Mouse (Mus musculus): ENCODE results near the gene Mboat2. TPM values are rescaled to one million over a fixed set of nuclear protein-coding genes. Genes with fewer than 3 reads are reported as not detected.
A peak's percentile ranks its signal among the peaks of the same experiment; 100 is the strongest.

Gene Mboat2
- polyA plus RNA-seq, 1 experiment, result 9.7 TPM

DNA sequence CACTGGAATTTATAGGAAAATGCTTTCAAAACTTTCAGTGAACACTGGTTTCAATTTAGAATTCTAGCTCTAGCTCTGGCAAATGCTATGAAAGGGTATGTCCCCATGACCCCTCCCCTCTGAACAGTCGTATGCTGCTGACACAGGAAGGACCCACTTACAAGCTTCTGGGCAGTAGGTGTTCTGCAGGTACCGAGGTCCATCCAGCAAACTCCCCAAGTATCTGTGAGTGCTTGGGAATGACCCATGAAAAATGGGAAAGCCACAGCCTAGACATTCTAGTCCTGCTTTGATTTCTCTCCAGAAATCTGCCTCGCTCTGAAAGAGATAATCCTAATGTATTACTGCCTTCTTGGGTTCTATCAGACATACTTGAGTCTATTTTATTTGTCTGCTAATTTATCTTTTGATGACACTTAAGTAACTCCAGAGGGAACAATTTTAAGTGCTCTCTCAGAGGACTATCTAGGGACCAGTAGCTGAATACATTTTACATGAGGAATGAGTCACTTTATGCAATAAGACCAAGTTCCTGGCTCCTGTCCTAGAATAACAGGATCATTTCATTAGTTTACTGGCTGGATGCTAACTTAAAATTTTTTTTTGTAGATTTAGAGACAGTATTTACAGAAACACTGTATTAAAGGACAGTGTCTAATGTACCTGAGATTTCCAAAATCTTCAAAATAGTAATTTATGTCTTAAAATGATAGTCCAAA lies 6.9 kb upstream of the Mboat2 start:
- no peak overlapping the region for H3K4me3 ChIP-seq (ENCODE audit: control insufficient read depth, low read depth, low read length)
- H3K4me1 ChIP-seq (ENCODE audit: control insufficient read depth, insufficient read depth, low read length), result no peaks in the 10 kb centered on the region
- no peaks in the 10 kb centered on the region for H3K27me3 ChIP-seq (ENCODE audit: control insufficient read depth, insufficient read depth, low read length)
- no peaks in the 10 kb centered on the region for H3K36me3 ChIP-seq (ENCODE audit: control insufficient read depth, insufficient read depth, low read length)
- H3K27ac ChIP-seq (ENCODE audit: control insufficient read depth, insufficient read depth, low read depth, low read length), result no peak overlapping the region
- TF ChIP-seq CTCF (IDR thresholded peaks at IDR 0.05; ENCODE audit: control insufficient read depth, insufficient read depth, insufficient replicate concordance, low read depth, low read length), result no peak
- TF ChIP-seq POLR2A (IDR thresholded peaks at IDR 0.05; ENCODE audit: control insufficient read depth, low read depth, low read length), result no peak

DNA sequence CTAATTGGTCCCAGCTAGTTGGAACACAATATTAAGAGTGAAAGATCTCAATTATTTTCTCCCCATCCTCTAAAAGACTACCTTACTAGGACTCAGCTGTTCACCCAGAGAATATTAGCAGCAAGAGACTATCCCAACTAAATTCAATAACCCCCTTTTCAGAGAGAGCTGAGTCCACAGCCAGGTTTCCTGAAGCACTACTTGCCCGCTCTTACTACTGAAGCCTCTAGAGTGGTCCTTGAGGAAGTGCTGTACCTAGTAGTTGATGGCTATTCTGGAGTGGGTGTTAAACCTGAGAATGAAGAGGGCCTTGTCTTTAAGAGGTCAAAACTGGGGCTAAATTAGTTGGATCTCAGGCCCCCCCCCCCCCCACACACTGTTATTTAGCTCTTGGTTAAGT lies 593 bp upstream of the Mboat2 start:
- Histone ChIP-seq H3K27ac (ENCODE audit: control insufficient read depth, insufficient read depth, low read depth, low read length) (no peak overlapping the region), H3K4me1 (ENCODE audit: control insufficient read depth, insufficient read depth, low read length) (peaks cover 5% of the 10 kb centered on the region), H3K27me3 (ENCODE audit: control insufficient read depth, insufficient read depth, low read length) (no peaks in the 10 kb centered on the region), H3K4me3 (ENCODE audit: control insufficient read depth, low read depth, low read length) (peak overlapping the region; percentile 100; the same call in 1 of the 2 replicates), H3K36me3 (ENCODE audit: control insufficient read depth, insufficient read depth, low read length) (no peaks in the 10 kb centered on the region)
- TF ChIP-seq POLR2A (IDR thresholded peaks at IDR 0.05; ENCODE audit: control insufficient read depth, low read depth, low read length) (no peak), CTCF (IDR thresholded peaks at IDR 0.05; ENCODE audit: control insufficient read depth, insufficient read depth, insufficient replicate concordance, low read depth, low read length) (no peak)

DNA sequence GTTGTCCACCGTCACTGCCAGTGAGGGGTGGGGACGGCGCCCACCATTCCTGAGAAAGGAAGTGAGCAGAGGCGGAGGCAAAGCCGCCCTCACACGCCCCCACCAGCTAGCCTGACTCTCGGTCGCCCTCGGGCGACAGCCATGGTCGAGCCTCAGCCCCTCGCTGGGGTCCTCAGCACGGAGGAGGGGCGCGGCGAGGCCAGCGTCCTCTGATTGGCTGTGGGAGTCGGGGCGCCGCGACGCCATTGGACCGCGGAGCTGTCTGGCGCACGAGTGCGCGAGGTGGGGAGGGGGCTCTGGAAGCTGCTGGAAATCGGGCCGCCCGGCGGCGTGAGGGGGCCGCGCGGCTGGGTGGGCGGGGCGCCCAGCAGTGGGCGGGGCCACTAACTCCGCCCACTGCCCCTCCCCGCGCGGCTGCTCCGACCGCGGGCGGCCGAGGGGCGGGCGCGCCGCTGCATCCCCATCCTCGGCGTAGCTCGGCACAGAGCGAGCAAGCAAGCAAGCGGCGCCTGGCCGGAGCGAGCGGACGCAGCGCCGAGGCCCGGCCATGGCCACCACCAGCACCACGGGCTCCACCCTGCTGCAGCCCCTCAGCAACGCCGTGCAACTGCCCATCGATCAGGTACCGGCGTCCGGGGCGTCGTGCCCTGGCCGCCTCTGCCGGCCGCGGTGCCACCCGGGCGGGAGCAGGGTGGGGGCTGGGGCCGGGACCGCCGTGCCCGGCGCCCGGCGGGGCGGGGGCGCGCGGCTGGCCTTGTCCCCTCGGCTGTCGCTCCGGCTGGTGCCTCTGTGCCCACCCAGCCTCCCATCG lies 679 bp downstream of the Mboat2 start:
- peak overlapping the region; percentile 100 for H3K4me3 ChIP-seq (ENCODE audit: control insufficient read depth, low read depth, low read length)
- H3K27ac ChIP-seq (ENCODE audit: control insufficient read depth, insufficient read depth, low read depth, low read length), result peak overlapping the region; percentile 98

DNA sequence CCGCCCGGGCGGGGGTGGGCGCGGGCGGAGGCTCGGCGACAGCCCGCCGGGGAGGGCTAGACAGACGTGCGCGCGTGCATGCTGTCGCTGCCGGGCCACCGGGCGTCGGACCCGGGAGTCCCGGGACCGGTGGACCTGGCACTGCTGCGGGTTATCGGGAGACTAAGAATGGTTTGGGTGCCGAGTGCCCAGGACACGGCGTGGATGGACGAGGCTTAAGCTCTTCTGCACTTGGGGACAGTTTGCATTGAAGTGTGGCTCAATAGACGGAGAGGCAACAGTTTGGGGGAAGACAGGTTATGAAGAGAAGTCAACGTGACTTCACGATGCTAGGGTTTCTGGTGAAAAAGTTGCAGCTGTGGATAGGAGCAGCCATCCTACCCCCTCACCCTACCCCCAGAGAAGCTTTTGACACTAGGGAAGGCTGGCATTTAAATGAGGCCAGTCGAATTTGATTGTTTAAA lies 1.3 kb downstream of the Mboat2 start:
- no peaks in the 10 kb centered on the region for H3K27me3 ChIP-seq (ENCODE audit: control insufficient read depth, insufficient read depth, low read length)
- peak overlapping the region; percentile 96 for H3K4me3 ChIP-seq (ENCODE audit: control insufficient read depth, low read depth, low read length)
- H3K27ac ChIP-seq (ENCODE audit: control insufficient read depth, insufficient read depth, low read depth, low read length), result peak overlapping the region; percentile 2; the same call in 1 of the 2 replicates
- no peaks in the 10 kb centered on the region for H3K36me3 ChIP-seq (ENCODE audit: control insufficient read depth, insufficient read depth, low read length)
- TF ChIP-seq CTCF (IDR thresholded peaks at IDR 0.05; ENCODE audit: control insufficient read depth, insufficient read depth, insufficient replicate concordance, low read depth, low read length) (no peak), POLR2A (IDR thresholded peaks at IDR 0.05; ENCODE audit: control insufficient read depth, low read depth, low read length) (no peak)
- peaks cover 5% of the 10 kb centered on the region for H3K4me1 ChIP-seq (ENCODE audit: control insufficient read depth, insufficient read depth, low read length)

More for the DNA sequence above, 679 bp downstream of the Mboat2 start:
- H3K36me3 ChIP-seq (ENCODE audit: control insufficient read depth, insufficient read depth, low read length), result no peaks in the 10 kb centered on the region
- H3K4me1 ChIP-seq (ENCODE audit: control insufficient read depth, insufficient read depth, low read length), result peaks cover 5% of the 10 kb centered on the region
- no peaks in the 10 kb centered on the region for H3K27me3 ChIP-seq (ENCODE audit: control insufficient read depth, insufficient read depth, low read length)
- TF ChIP-seq POLR2A (IDR thresholded peaks at IDR 0.05; ENCODE audit: control insufficient read depth, low read depth, low read length) (peak; percentile 88), CTCF (IDR thresholded peaks at IDR 0.05; ENCODE audit: control insufficient read depth, insufficient read depth, insufficient replicate concordance, low read depth, low read length) (no peak)

DNA sequence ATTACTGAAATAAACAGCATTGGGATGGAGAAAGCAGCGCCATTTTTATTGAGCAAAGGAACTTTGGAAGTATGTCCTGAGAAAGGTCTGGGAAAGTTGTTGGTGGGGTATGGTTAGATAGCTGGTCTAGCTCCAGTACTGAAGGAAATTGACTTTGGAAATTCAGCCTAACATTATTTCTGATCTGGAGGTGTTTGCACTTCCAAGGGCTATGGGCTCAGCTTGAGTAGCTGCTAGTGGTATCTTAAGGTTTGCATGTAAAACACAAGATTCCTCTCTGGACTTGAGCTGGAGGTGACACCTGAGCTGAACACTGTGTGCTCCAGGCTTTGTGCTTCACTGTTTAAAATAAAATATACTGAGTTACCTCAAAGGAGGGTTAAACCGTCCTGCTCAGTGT lies 1.8 kb downstream of the Mboat2 start:
- Histone ChIP-seq H3K27ac (ENCODE audit: control insufficient read depth, insufficient read depth, low read depth, low read length) (no peak overlapping the region), H3K27me3 (ENCODE audit: control insufficient read depth, insufficient read depth, low read length) (no peaks in the 10 kb centered on the region), H3K4me3 (ENCODE audit: control insufficient read depth, low read depth, low read length) (peak overlapping the region; percentile 96; the same call in 1 of the 2 replicates), H3K36me3 (ENCODE audit: control insufficient read depth, insufficient read depth, low read length) (no peaks in the 10 kb centered on the region), H3K4me1 (ENCODE audit: control insufficient read depth, insufficient read depth, low read length) (peaks cover 5% of the 10 kb centered on the region)
- no peak for TF ChIP-seq POLR2A (IDR thresholded peaks at IDR 0.05; ENCODE audit: control insufficient read depth, low read depth, low read length)
- no peak for TF ChIP-seq CTCF (IDR thresholded peaks at IDR 0.05; ENCODE audit: control insufficient read depth, insufficient read depth, insufficient replicate concordance, low read depth, low read length)

DNA sequence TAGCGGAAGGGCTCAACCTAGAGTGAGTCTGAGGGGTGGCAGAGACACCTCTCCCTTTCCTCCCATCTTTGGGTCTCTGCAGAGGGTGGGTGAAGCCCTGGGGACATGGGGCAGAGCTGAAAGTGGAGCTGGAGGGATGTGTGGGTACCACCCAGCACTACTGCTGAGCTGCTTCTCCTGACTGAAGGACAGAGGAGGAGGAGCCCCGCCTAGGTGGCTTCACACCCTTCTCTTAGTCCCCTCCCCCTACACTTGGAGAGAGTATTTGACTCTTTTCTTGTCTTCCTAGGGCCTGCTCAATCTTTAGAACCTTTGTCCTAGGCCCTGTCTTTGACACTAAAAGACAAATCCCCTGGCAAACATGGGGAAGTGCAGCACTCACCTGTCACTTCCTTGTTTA lies 7.3 kb downstream of the Mboat2 start:
- TF ChIP-seq POLR2A (IDR thresholded peaks at IDR 0.05; ENCODE audit: control insufficient read depth, low read depth, low read length), result no peak
- no peak for TF ChIP-seq CTCF (IDR thresholded peaks at IDR 0.05; ENCODE audit: control insufficient read depth, insufficient read depth, insufficient replicate concordance, low read depth, low read length)
- Histone ChIP-seq H3K4me1 (ENCODE audit: control insufficient read depth, insufficient read depth, low read length) (peaks cover 3% of the 10 kb centered on the region; the same call in 1 of the 2 replicates), H3K27ac (ENCODE audit: control insufficient read depth, insufficient read depth, low read depth, low read length) (no peak overlapping the region), H3K4me3 (ENCODE audit: control insufficient read depth, low read depth, low read length) (no peak overlapping the region), H3K36me3 (ENCODE audit: control insufficient read depth, insufficient read depth, low read length) (no peaks in the 10 kb centered on the region), H3K27me3 (ENCODE audit: control insufficient read depth, insufficient read depth, low read length) (no peaks in the 10 kb centered on the region)
